Mouse (Mus musculus) intestine, embryonic 16.5 days (tissue): ENCODE measurements around the gene Adcy6. TPM values are rescaled to one million over a fixed set of nuclear protein-coding genes. Genes with fewer than 3 reads are reported as not detected.

Experiments
- ATAC-seq: fragments of 200-750 bp; cut with Nextera tagmentation; 2 replicates; pipeline ENCODE4 v1.8.0; 2017; ENCODE audit warnings: moderate TSS enrichment, moderate library complexity
- H3K27ac ChIP-seq: fragments of 300-500 bp; sonication (generic); 2 replicates; pipeline ENCODE4 v1.5.1; 2014; ENCODE audit warnings: mild to moderate bottlenecking, low read length
- H3K27me3 ChIP-seq: fragments of 300-500 bp; sonication (generic); replicated peaks from 2 replicates; pipeline ENCODE4 v1.6.1; 2014; ENCODE audit warnings: low read length, control low read depth, mixed read lengths; ENCODE audit not compliant: control insufficient read depth, insufficient read depth
- H3K36me3 ChIP-seq: fragments of 300-500 bp; sonication (generic); 2 replicates; pipeline ENCODE4 v1.6.1; 2014; ENCODE audit warnings: low read length, control low read depth; ENCODE audit not compliant: control insufficient read depth, insufficient read depth
- H3K4me1 ChIP-seq: fragments of 300-500 bp; sonication (generic); 2 replicates; pipeline ENCODE4 v1.6.1; 2014; ENCODE audit warnings: low read length, control low read depth, mixed read lengths; ENCODE audit not compliant: control insufficient read depth, insufficient read depth
- H3K4me2 ChIP-seq: fragments of 300-500 bp; sonication (generic); 2 replicates; pipeline ENCODE4 v1.6.1; 2014; ENCODE audit warnings: low read depth, low read length, control low read depth
- H3K4me3 ChIP-seq: fragments of 300-500 bp; sonication (generic); 2 replicates; pipeline ENCODE4 v1.5.1; 2014; ENCODE audit warnings: mild to moderate bottlenecking, low read length
- H3K9ac ChIP-seq: fragments of 300-500 bp; sonication (generic); 2 replicates; pipeline ENCODE4 v1.6.1; 2014; ENCODE audit warnings: low read depth, low read length
- H3K9me3 ChIP-seq: fragments of 300-500 bp; sonication (generic); 2 replicates; pipeline ENCODE4 v1.6.1; 2016; ENCODE audit warnings: low read length, control low read depth; ENCODE audit not compliant: control insufficient read depth
- WGBS: fragments of 180-500 bp; shearing (Covaris S2); extraction: QIAGEN DNeasy Blood & Tissue Kit; methylation state at CpG from one replicate; pipeline ENCODE4 v1.1.7; 2014; 5-methylcytosine and 5-hydroxymethylcytosine counted together
- polyA plus RNA-seq: library from polyadenylated mRNA; unstranded; fragments of >200 nt; fragmentation: Nextera tagmentation; extraction: Ambion mirVana; gene quantifications from 2 replicates; pipeline ENCODE4 v1.2.1, GENCODE M21; 2015

Adcy6 gene
- polyA plus RNA-seq, 1 experiment from 2014 or later = 17.1 TPM

GRCm38 (mm10) chr15:98630540-98630939, 20.7 kb upstream of the Adcy6 start, which contains the start of gene Cacnb3:
Gene Cacnb3, plus strand, starts transcription at chr15:98630840.
- 53% methylated on average over 4 of the region's 4 CpGs for WGBS
- peak within 1 kb of the TSS; percentile 83 for H3K4me3 ChIP-seq
- no peaks in the 10 kb centered on the region for H3K36me3 ChIP-seq
- ATAC-seq = no peak
- peak within 1 kb of the TSS; percentile 72; the same call in 1 of the 2 replicates for H3K9ac ChIP-seq
- no peaks in the 10 kb centered on the region for H3K9me3 ChIP-seq
- H3K27me3 ChIP-seq = peaks cover 3% of the 10 kb centered on the region; the same call in 1 of the 2 replicates
- H3K27ac ChIP-seq = 0 out of 2 replicates have a peak within 1 kb of the TSS, but pooled peaks have one; percentile 20
- peaks cover 55% of the 10 kb centered on the region for H3K4me1 ChIP-seq
- peak within 1 kb of the TSS; percentile 98 for H3K4me2 ChIP-seq

GRCm38 (mm10) chr15:98629464-98629863, 19.6 kb upstream of the Adcy6 start:
- Histone ChIP-seq H3K9me3 (no peaks in the 10 kb centered on the region), H3K27ac (no peak overlapping the region), H3K4me3 (no peak overlapping the region), H3K9ac (no peak overlapping the region), H3K4me2 (no peak overlapping the region), H3K27me3 (peaks cover 3% of the 10 kb centered on the region; the same call in 1 of the 2 replicates), H3K4me1 (peaks cover 50% of the 10 kb centered on the region), H3K36me3 (no peaks in the 10 kb centered on the region)
- ATAC-seq = no peak
- WGBS = 47% methylated on average over 6 of the region's 6 CpGs

GRCm38 (mm10) chr15:98628589-98629254, 18.8 kb upstream of the Adcy6 start:
- 18% methylated on average over 20 of the region's 20 CpGs for whole genome bisulfite sequencing
- no peak; the same call in 1 of the 2 replicates for ATAC-seq
- no peaks in the 10 kb centered on the region for H3K9me3 ChIP-seq

GRCm38 (mm10) chr15:98626487-98627212, 16.8 kb upstream of the Adcy6 start:
- Histone ChIP-seq H3K4me1 (peaks cover 34% of the 10 kb centered on the region), H3K27me3 (no peaks in the 10 kb centered on the region; the same call in 1 of the 2 replicates), H3K4me2 (no peak overlapping the region), H3K9me3 (no peaks in the 10 kb centered on the region), H3K36me3 (no peaks in the 10 kb centered on the region), H3K27ac (no peak overlapping the region; the same call in 1 of the 2 replicates), H3K4me3 (no peak overlapping the region), H3K9ac (no peak overlapping the region)
- ATAC-seq = no peak
- WGBS = 90% methylated on average over 7 of the region's 7 CpGs

More at GRCm38 (mm10) chr15:98628589-98629254, 18.8 kb upstream of the Adcy6 start:
- peak overlapping the region; percentile 15; the same call in 1 of the 2 replicates for H3K4me3 ChIP-seq
- peaks cover 45% of the 10 kb centered on the region for H3K4me1 ChIP-seq
- H3K36me3 ChIP-seq = no peaks in the 10 kb centered on the region
- peaks cover 3% of the 10 kb centered on the region; the same call in 1 of the 2 replicates for H3K27me3 ChIP-seq
- H3K4me2 ChIP-seq = peak overlapping the region; percentile 43
- H3K27ac ChIP-seq = no peak overlapping the region
- H3K9ac ChIP-seq = peak overlapping the region; percentile 57

- WGBS = 22% methylated on average over 8 of the region's 8 CpGs
- Histone ChIP-seq H3K36me3 (no peaks in the 10 kb centered on the region), H3K27me3 (no peaks in the 10 kb centered on the region; the same call in 1 of the 2 replicates), H3K4me2 (no peak overlapping the region), H3K9me3 (no peaks in the 10 kb centered on the region), H3K9ac (no peak overlapping the region), H3K27ac (no peak overlapping the region; the same call in 1 of the 2 replicates), H3K4me3 (no peak overlapping the region), H3K4me1 (peaks cover 28% of the 10 kb centered on the region)
- ATAC-seq = 0 out of 2 replicates have a peak, but pooled peaks have one; percentile 41
Measured at GRCm38 (mm10) chr15:98626078-98626477, 16.2 kb upstream of the Adcy6 start.

- Histone ChIP-seq H3K9ac (no peak overlapping the region), H3K4me1 (peaks cover 18% of the 10 kb centered on the region), H3K27me3 (no peaks in the 10 kb centered on the region), H3K9me3 (no peaks in the 10 kb centered on the region), H3K4me2 (no peak overlapping the region), H3K4me3 (no peak overlapping the region), H3K27ac (no peak overlapping the region), H3K36me3 (no peaks in the 10 kb centered on the region)
- no peak for ATAC-seq
- whole genome bisulfite sequencing = 58% methylated on average over 5 of the region's 5 CpGs
Measured at GRCm38 (mm10) chr15:98623361-98623821, 13.5 kb upstream of the Adcy6 start.

GRCm38 (mm10) chr15:98622721-98623120, 12.8 kb upstream of the Adcy6 start:
- no peak for ATAC-seq
- WGBS = 23% methylated on average over 6 of the region's 6 CpGs

GRCm38 (mm10) chr15:98622199-98622598, 12.3 kb upstream of the Adcy6 start:
- no peaks in the 10 kb centered on the region for H3K27me3 ChIP-seq
- no peak overlapping the region for H3K4me2 ChIP-seq
- no peaks in the 10 kb centered on the region for H3K36me3 ChIP-seq
- no peak for ATAC-seq
- no peak overlapping the region for H3K4me3 ChIP-seq
- no peak overlapping the region for H3K27ac ChIP-seq
- H3K9me3 ChIP-seq = no peaks in the 10 kb centered on the region
- 11% methylated on average over 7 of the region's 7 CpGs for WGBS
- peaks cover 14% of the 10 kb centered on the region; the same call in 1 of the 2 replicates for H3K4me1 ChIP-seq
- H3K9ac ChIP-seq = no peak overlapping the region

More at GRCm38 (mm10) chr15:98622721-98623120, 12.8 kb upstream of the Adcy6 start:
- Histone ChIP-seq H3K9ac (no peak overlapping the region), H3K4me1 (peaks cover 14% of the 10 kb centered on the region; the same call in 1 of the 2 replicates), H3K4me2 (no peak overlapping the region), H3K27me3 (no peaks in the 10 kb centered on the region), H3K36me3 (no peaks in the 10 kb centered on the region), H3K4me3 (no peak overlapping the region), H3K27ac (no peak overlapping the region), H3K9me3 (no peaks in the 10 kb centered on the region)

- ATAC-seq = peak; percentile 21
- no peaks in the 10 kb centered on the region for H3K36me3 ChIP-seq
- no peaks in the 10 kb centered on the region for H3K9me3 ChIP-seq
- peak overlapping the region; percentile 21 for H3K4me3 ChIP-seq
- 1% methylated on average over 12 of the region's 12 CpGs for WGBS
- H3K9ac ChIP-seq = peak overlapping the region; percentile 63; the same call in 1 of the 2 replicates
- H3K27ac ChIP-seq = no peak overlapping the region; the same call in 1 of the 2 replicates
- H3K4me1 ChIP-seq = peaks cover 7% of the 10 kb centered on the region
- no peaks in the 10 kb centered on the region for H3K27me3 ChIP-seq
- H3K4me2 ChIP-seq = peak overlapping the region; percentile 43
Measured at GRCm38 (mm10) chr15:98617176-98617537, 7.3 kb upstream of the Adcy6 start.
